Comparison of ENCODE assay signal across 34 mouse cellular contexts in genomic region chr7:141206182-141206937, GRCm38 (mm10). TPM values are rescaled to one million over a fixed set of nuclear protein-coding genes. Genes with fewer than 3 reads are reported as not detected.
DNase-seq lines count a peak whose midpoint lies in the region; ATAC-seq and TF ChIP-seq lines count a peak whose summit lies in the region.
"Had no signal": no experiment of that assay in that cellular context is flagged by ENCODE, and none has a peak within 500 bp of the region (broad histone marks: within the 10 kb centered on the region; RNA-seq: fewer than 3 reads in every experiment).

No protein-coding gene starts in this region.

- peak overlapping the region; percentile 33 for H3K9ac ChIP-seq in liver, embryonic 14.5 days (replicated peaks)
- H3K9ac ChIP-seq in intestine, embryonic 16.5 days (ENCODE audit: low read depth, low read length): no peak overlapping the region
- H3K9ac ChIP-seq: forebrain, embryonic 13.5 days; hindbrain, embryonic 13.5 days; limb, embryonic 15.5 days; lung, embryonic 15.5 days; midbrain, embryonic 15.5 days; neural tube, embryonic 15.5 days had no signal

- intact Hi-C loops in heart, postnatal 25 days (cut with DNase I): no loop called here
- intact Hi-C loops in left cerebral cortex, postnatal 36 days (cut with DNase I): no loop called here

- TF ChIP-seq EP300 in liver, embryonic 14.5 days (IDR thresholded peaks at IDR 0.05; ENCODE audit: low read depth): peak; percentile 83

- no peaks in the 10 kb centered on the region for H3K9me3 ChIP-seq in liver, embryonic 14.5 days (ENCODE audit: control insufficient read depth, low read length)
- H3K9me3 ChIP-seq in intestine, embryonic 16.5 days (ENCODE audit: control insufficient read depth, low read length): no peaks in the 10 kb centered on the region
- H3K9me3 ChIP-seq: forebrain, embryonic 13.5 days; G1E; hindbrain, embryonic 13.5 days; limb, embryonic 15.5 days; lung, embryonic 15.5 days; megakaryocyte, embryonic 14.5 days; midbrain, embryonic 15.5 days; neural tube, embryonic 15.5 days had no signal

- peak overlapping the region; percentile 23 for H3K27ac ChIP-seq in liver, embryonic 14.5 days
- no peak overlapping the region for H3K27ac ChIP-seq in intestine, embryonic 16.5 days (ENCODE audit: low read length)
- H3K27ac ChIP-seq: forebrain, embryonic 13.5 days; heart, adult 2 months; hindbrain, embryonic 13.5 days; layer of hippocampus, adult 2 months; left cerebral cortex, adult 2 months; limb, embryonic 15.5 days; lung, embryonic 15.5 days; midbrain, embryonic 15.5 days; neural tube, embryonic 15.5 days had no signal

- no peak overlapping the region for H3K4me3 ChIP-seq in liver, embryonic 14.5 days (ENCODE audit: insufficient read depth in 1 of 2, low read depth in 2 of 2, low read length in 2 of 2)
- H3K4me3 ChIP-seq in intestine, embryonic 16.5 days (ENCODE audit: low read length): no peak overlapping the region
- H3K4me3 ChIP-seq: forebrain, embryonic 13.5 days; heart, adult 2 months; hindbrain, embryonic 13.5 days; layer of hippocampus, adult 2 months; left cerebral cortex, adult 2 months; limb, embryonic 15.5 days; lung, embryonic 15.5 days; megakaryocyte, embryonic 14.5 days; midbrain, embryonic 15.5 days; neural tube, embryonic 15.5 days had no signal

- peak; percentile 48 for ATAC-seq in liver, embryonic 14.5 days (ENCODE audit: insufficient read depth)
- no peak for ATAC-seq in intestine, embryonic 16.5 days
- ATAC-seq: forebrain, embryonic 13.5 days; inflammation-experienced regulatory T-cells, adult 6 months; midbrain, embryonic 15.5 days; Patski had no signal

- DNase-seq in heart, adult 11 months: peak; percentile 81
- DNase-seq in heart, postnatal 25 days (ENCODE audit: low spot score): no peak
- peak; percentile 28 to 34 for DNase-seq in spleen, postnatal 10 days (ENCODE audit: low spot score in 2 of 2)
- no peak for DNase-seq in spleen, adult 12 weeks (ENCODE audit: low spot score)
- peak in 1 of 3 experiments; percentile 48 for DNase-seq in liver, embryonic 14.5 days (ENCODE audit: low read depth in 3 of 3, low spot score in 3 of 3)
- DNase-seq in left cerebral cortex, postnatal 36 days (ENCODE audit: low spot score in 2 of 2): no peak
- DNase-seq: adrenal gland, postnatal 10 days; cerebellum, adult 8-10 months; cerebellum, postnatal 25 days; gastrocnemius, postnatal 25 days; heart, adult 2 months; heart, postnatal 14 days; kidney, adult 2 months; kidney, postnatal 36 days; left cerebral cortex, postnatal 4 days; lung, postnatal 36 days; retina, postnatal 1 day; right cerebral cortex, postnatal 14 days; thymus, adult 2 months; thymus, postnatal 4 days had no signal

- H3K27me3 ChIP-seq in liver, embryonic 14.5 days (ENCODE audit: control insufficient read depth, insufficient read depth, low read length): no peaks in the 10 kb centered on the region
- H3K27me3 ChIP-seq in intestine, embryonic 16.5 days (replicated peaks; ENCODE audit: control insufficient read depth, insufficient read depth, low read length): no peaks in the 10 kb centered on the region
- H3K27me3 ChIP-seq: forebrain, embryonic 13.5 days; hindbrain, embryonic 13.5 days; limb, embryonic 15.5 days; midbrain, embryonic 15.5 days; neural tube, embryonic 15.5 days; Patski had no signal

- 75% methylated on average over 18 of the region's 18 CpGs for WGBS in liver, embryonic 14.5 days (ENCODE audit: insufficient replicate concordance)
- 91% methylated on average over 18 of the region's 18 CpGs for WGBS in intestine, embryonic 16.5 days

- H3K4me2 ChIP-seq in liver, embryonic 14.5 days (ENCODE audit: low read depth): no peak overlapping the region; the same call in 1 of the 2 replicates
- H3K4me2 ChIP-seq in intestine, embryonic 16.5 days (ENCODE audit: low read depth, low read length): no peak overlapping the region
- H3K4me2 ChIP-seq: forebrain, embryonic 13.5 days; hindbrain, embryonic 13.5 days; limb, embryonic 15.5 days; lung, embryonic 15.5 days; midbrain, embryonic 15.5 days; neural tube, embryonic 15.5 days had no signal

- no peak for TF ChIP-seq CTCF in liver, embryonic 14.5 days (IDR thresholded peaks at IDR 0.05; ENCODE audit: low read depth)

- H3K4me1 ChIP-seq in liver, embryonic 14.5 days (replicated peaks; ENCODE audit: control insufficient read depth in 2 of 2, insufficient read depth in 2 of 2, low read length in 1 of 2): peaks cover 46 to 53% of the 10 kb centered on the region in 2 experiments
- H3K4me1 ChIP-seq in intestine, embryonic 16.5 days (ENCODE audit: control insufficient read depth, insufficient read depth, low read length): peaks cover 11% of the 10 kb centered on the region; the same call in 1 of the 2 replicates
- H3K4me1 ChIP-seq: forebrain, embryonic 13.5 days; hindbrain, embryonic 13.5 days; limb, embryonic 15.5 days; lung, embryonic 15.5 days; midbrain, embryonic 15.5 days; neural tube, embryonic 15.5 days had no signal

- no peaks in the 10 kb centered on the region for H3K36me3 ChIP-seq in liver, embryonic 14.5 days (replicated peaks; ENCODE audit: control insufficient read depth, insufficient read depth, low read depth)
- no peaks in the 10 kb centered on the region for H3K36me3 ChIP-seq in intestine, embryonic 16.5 days (ENCODE audit: control insufficient read depth, insufficient read depth, low read length)
- H3K36me3 ChIP-seq: G1E; hindbrain, embryonic 13.5 days; lung, embryonic 15.5 days; midbrain, embryonic 15.5 days; neural tube, embryonic 15.5 days had no signal

RNA-seq across cellular contexts. Expression of gene Lmntd2, which starts 7.5 kb away (rescaled TPM):
- not detected for total RNA-seq in heart, postnatal 25 days (2021)
- polyA plus RNA-seq in liver, embryonic 14.5 days (2012; rRNA removed): 2.0 and 2.3 TPM in 2 replicates
- 0.25 and 0.66 TPM in 2 replicates for polyA plus RNA-seq in liver, embryonic 14.5 days (2014; fragmentation: Nextera tagmentation; extraction: Ambion mirVana)
- 4.0 TPM in 2 replicates for polyA plus RNA-seq in intestine, embryonic 16.5 days (2015; fragmentation: Nextera tagmentation; extraction: Ambion mirVana)
- not detected for total RNA-seq in left cerebral cortex, postnatal 36 days (2021)
- total RNA-seq: gastrocnemius, postnatal 25 days; heart, adult 2 months; heart, postnatal 14 days; layer of hippocampus, adult 2 months; layer of hippocampus, postnatal 14 days; left cerebral cortex, adult 2 months had no signal

RNA-seq across cellular contexts. Expression of gene Rassf7, which starts 9.3 kb away (rescaled TPM):
- under 1 TPM; 0.62 to 0.64 TPM for total RNA-seq in heart, postnatal 25 days (2021)
- 21.6 and 28.3 TPM in 2 replicates for polyA plus RNA-seq in liver, embryonic 14.5 days (2012; rRNA removed)
- 16.8 and 22.4 TPM in 2 replicates for polyA plus RNA-seq in liver, embryonic 14.5 days (2014; fragmentation: Nextera tagmentation; extraction: Ambion mirVana)
- 75.6 and 77.5 TPM in 2 replicates for polyA plus RNA-seq in intestine, embryonic 16.5 days (2015; fragmentation: Nextera tagmentation; extraction: Ambion mirVana)
- total RNA-seq in left cerebral cortex, postnatal 36 days (2021): 1 to 10 TPM in 1 of 2 experiments, under 1 TPM in 1; 0.70 to 1.3 TPM

RNA-seq across cellular contexts. Expression of gene Lrrc56, which starts 12.4 kb away (rescaled TPM):
- 1 to 10 TPM; 3.2 to 4.7 TPM for total RNA-seq in heart, postnatal 25 days (2021)
- 15.3 and 20.3 TPM in 2 replicates for polyA plus RNA-seq in liver, embryonic 14.5 days (2012; rRNA removed)
- 10.4 and 10.9 TPM in 2 replicates for polyA plus RNA-seq in liver, embryonic 14.5 days (2014; fragmentation: Nextera tagmentation; extraction: Ambion mirVana)
- 5.3 and 6.5 TPM in 2 replicates for polyA plus RNA-seq in intestine, embryonic 16.5 days (2015; fragmentation: Nextera tagmentation; extraction: Ambion mirVana)
- 1 to 10 TPM; 3.5 to 4.7 TPM for total RNA-seq in left cerebral cortex, postnatal 36 days (2021)

RNA-seq across cellular contexts. Expression of gene Hras, which starts 12.6 kb away (rescaled TPM):
- 100 to 1,000 TPM; 106 to 112 TPM for total RNA-seq in heart, postnatal 25 days (2021)
- polyA plus RNA-seq in liver, embryonic 14.5 days (2012; rRNA removed): 50.8 and 66.8 TPM in 2 replicates
- 84.4 and 102 TPM in 2 replicates for polyA plus RNA-seq in liver, embryonic 14.5 days (2014; fragmentation: Nextera tagmentation; extraction: Ambion mirVana)
- 21.9 and 47.0 TPM in 2 replicates for polyA plus RNA-seq in intestine, embryonic 16.5 days (2015; fragmentation: Nextera tagmentation; extraction: Ambion mirVana)
- total RNA-seq in left cerebral cortex, postnatal 36 days (2021): 100 to 1,000 TPM; 256 to 304 TPM

RNA-seq across cellular contexts. Expression of gene Phrf1, which starts 22.2 kb away (rescaled TPM):
- total RNA-seq in heart, postnatal 25 days (2021): 10 to 100 TPM; 29.8 to 31.6 TPM
- polyA plus RNA-seq in liver, embryonic 14.5 days (2012; rRNA removed): 10.4 and 14.1 TPM in 2 replicates
- polyA plus RNA-seq in liver, embryonic 14.5 days (2014; fragmentation: Nextera tagmentation; extraction: Ambion mirVana): 25.7 and 28.3 TPM in 2 replicates
- polyA plus RNA-seq in intestine, embryonic 16.5 days (2015; fragmentation: Nextera tagmentation; extraction: Ambion mirVana): 55.2 and 56.7 TPM in 2 replicates
- 10 to 100 TPM; 64.4 to 78.0 TPM for total RNA-seq in left cerebral cortex, postnatal 36 days (2021)

Comparison
In these comparisons a context has a peak if more than half of its experiments do, and no peak if none do; other contexts are left out.
1. DNase-seq: peak in heart, adult 11 months (single experiment) and spleen, postnatal 10 days (2 of 2); none in heart, postnatal 25 days (single experiment), spleen, adult 12 weeks (single experiment) and left cerebral cortex, postnatal 36 days (0 of 2).